Mouse (Mus musculus): Measurements from ENCODE around the gene Mitf.

DNA sequence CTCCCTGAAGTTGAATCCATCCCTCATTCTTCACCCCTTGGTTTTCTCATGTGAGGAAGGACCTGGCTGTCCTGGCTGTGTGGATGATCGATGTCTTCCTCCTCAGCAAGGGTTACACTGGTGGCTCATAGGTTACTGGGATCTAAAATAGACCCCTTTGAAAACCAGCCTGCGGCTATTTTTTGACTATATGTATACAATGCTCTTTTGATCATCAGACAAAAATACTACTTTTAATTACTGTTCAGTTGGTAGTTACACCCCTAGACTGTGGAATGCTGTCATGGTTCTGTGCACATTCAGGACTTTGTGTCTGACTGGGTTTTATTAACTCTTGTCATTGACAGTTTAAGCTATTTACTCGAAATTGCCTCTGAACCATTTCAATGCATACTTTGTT is 157.9 kb downstream of the Mitf start:
- TF ChIP-seq POLR2A (IDR thresholded peaks at IDR 0.05; ENCODE audit: low read depth, low read length): no peak
- TF ChIP-seq CTCF (IDR thresholded peaks at IDR 0.05; ENCODE audit: extremely low read depth, insufficient read depth, insufficient read length, insufficient replicate concordance): no peak
